Mouse (Mus musculus): ENCODE data around the gene Draxin.

GRCm38 (mm10) chr4:148051886-148052285 is 78.6 kb downstream of the Draxin start:
- no peak for TF ChIP-seq CTCF (IDR thresholded peaks at IDR 0.05)
- no peak for TF ChIP-seq POLR2A (IDR thresholded peaks at IDR 0.05; ENCODE audit: insufficient read depth, low read depth, low read length)
